Mouse (Mus musculus) hindbrain, embryonic 15.5 days (tissue): ENCODE data around the gene 1700028K03Rik. TPM values are rescaled to one million over a fixed set of nuclear protein-coding genes. Genes with fewer than 3 reads are reported as not detected.
A peak's percentile ranks its signal among the peaks of the same experiment; 100 is the strongest.

ENCODE experiments used
- ATAC-seq: fragments of 200-750 bp; cut with Nextera tagmentation; 2 replicates; pipeline ENCODE4 v1.8.0; 2017; ENCODE audit warnings: low read depth, moderate number of reproducible peaks, moderate TSS enrichment; ENCODE audit not compliant: low FRiP score
- H3K27ac ChIP-seq: fragments of 300-500 bp; sonication (generic); replicated peaks from 2 replicates; pipeline ENCODE4 v1.5.1; 2015; ENCODE audit warnings: mild to moderate bottlenecking, inconsistent platforms
- H3K27me3 ChIP-seq: fragments of 300-500 bp; sonication (generic); 2 replicates; pipeline ENCODE4 v1.6.1; 2015; ENCODE audit warnings: control low read depth, inconsistent platforms
- H3K36me3 ChIP-seq: fragments of 300-500 bp; sonication (generic); 2 replicates; pipeline ENCODE4 v1.6.1; 2015; ENCODE audit warnings: control low read depth, inconsistent platforms
- H3K4me1 ChIP-seq: fragments of 300-500 bp; sonication (generic); replicated peaks from 2 replicates; pipeline ENCODE4 v1.6.1; 2015; ENCODE audit warnings: control low read depth, inconsistent platforms
- H3K4me2 ChIP-seq: fragments of 300-500 bp; sonication (generic); 2 replicates; pipeline ENCODE4 v1.6.1; 2015; ENCODE audit warnings: moderate library complexity, mild to moderate bottlenecking, inconsistent platforms
- H3K4me3 ChIP-seq: fragments of 300-500 bp; sonication (generic); 2 replicates; pipeline ENCODE4 v1.5.1; 2015; ENCODE audit warnings: mild to moderate bottlenecking, inconsistent platforms
- H3K9ac ChIP-seq: fragments of 300-500 bp; sonication (generic); 2 replicates; pipeline ENCODE4 v1.6.1; 2015; ENCODE audit warnings: inconsistent platforms
- H3K9me3 ChIP-seq: fragments of 300-500 bp; sonication (generic); 2 replicates; pipeline ENCODE4 v1.6.1; 2016; ENCODE audit warnings: control low read depth, inconsistent platforms
- WGBS: fragments of 180-500 bp; shearing (Covaris S2); methylation state at CpG from one replicate; pipeline ENCODE4 v1.1.7; 2015; 5-methylcytosine and 5-hydroxymethylcytosine counted together
- polyA plus RNA-seq: library from polyadenylated mRNA; unstranded; fragments of >200 nt; fragmentation: Nextera tagmentation; extraction: Ambion mirVana; gene quantifications from 2 replicates; pipeline ENCODE4 v1.2.1, GENCODE M21; 2015

Gene 1700028K03Rik
- polyA plus RNA-seq, 1 experiment from 2014 or later, result 0.18 TPM

- H3K4me3 ChIP-seq, result no peak overlapping the region
- H3K4me1 ChIP-seq, result no peaks in the 10 kb centered on the region
- H3K36me3 ChIP-seq, result peaks cover 33% of the 10 kb centered on the region
- H3K4me2 ChIP-seq, result no peak overlapping the region
- no peak overlapping the region for H3K9ac ChIP-seq
- no peak for ATAC-seq
- no peak overlapping the region for H3K27ac ChIP-seq
- WGBS, result 62% methylated on average over 2 of the region's 2 CpGs
- H3K9me3 ChIP-seq, result no peaks in the 10 kb centered on the region
- no peaks in the 10 kb centered on the region for H3K27me3 ChIP-seq
Measured at GRCm38 (mm10) chr5:107511326-107511725, 23.2 kb upstream of the 1700028K03Rik start.

GRCm38 (mm10) chr5:107513583-107513982 lies 20.9 kb upstream of the 1700028K03Rik start:
- H3K27me3 ChIP-seq, result no peaks in the 10 kb centered on the region
- peak; percentile 3; the same call in 1 of the 2 replicates for ATAC-seq
- WGBS, result 57% methylated on average over 7 of the region's 7 CpGs
- H3K4me3 ChIP-seq, result no peak overlapping the region
- H3K9me3 ChIP-seq, result no peaks in the 10 kb centered on the region
- peaks cover 16% of the 10 kb centered on the region for H3K36me3 ChIP-seq
- H3K4me1 ChIP-seq, result no peaks in the 10 kb centered on the region
- no peak overlapping the region for H3K4me2 ChIP-seq
- H3K9ac ChIP-seq, result no peak overlapping the region
- no peak overlapping the region for H3K27ac ChIP-seq

- peaks cover 12% of the 10 kb centered on the region for H3K36me3 ChIP-seq
- no peaks in the 10 kb centered on the region for H3K4me1 ChIP-seq
- H3K27ac ChIP-seq, result no peak overlapping the region
- H3K4me3 ChIP-seq, result no peak overlapping the region
- WGBS, result 96% methylated on average over 3 of the region's 3 CpGs
- H3K4me2 ChIP-seq, result no peak overlapping the region
- H3K9me3 ChIP-seq, result no peaks in the 10 kb centered on the region
- ATAC-seq, result no peak
- H3K9ac ChIP-seq, result no peak overlapping the region
- no peaks in the 10 kb centered on the region for H3K27me3 ChIP-seq
Measured at GRCm38 (mm10) chr5:107515453-107515852, 19.1 kb upstream of the 1700028K03Rik start.

GRCm38 (mm10) chr5:107516087-107516486 lies 18.4 kb upstream of the 1700028K03Rik start:
- WGBS, result 95% methylated on average over 1 of the region's 1 CpGs
- Histone ChIP-seq H3K9me3 (no peaks in the 10 kb centered on the region), H3K36me3 (peaks cover 9% of the 10 kb centered on the region), H3K27me3 (no peaks in the 10 kb centered on the region), H3K4me3 (no peak overlapping the region), H3K27ac (no peak overlapping the region), H3K4me1 (no peaks in the 10 kb centered on the region), H3K9ac (no peak overlapping the region), H3K4me2 (no peak overlapping the region)
- no peak for ATAC-seq

GRCm38 (mm10) chr5:107518602-107519001 lies 15.9 kb upstream of the 1700028K03Rik start:
- no peak overlapping the region for H3K4me2 ChIP-seq
- H3K27ac ChIP-seq, result no peak overlapping the region
- no peaks in the 10 kb centered on the region for H3K27me3 ChIP-seq
- H3K36me3 ChIP-seq, result no peaks in the 10 kb centered on the region
- no peak overlapping the region for H3K4me3 ChIP-seq
- H3K9ac ChIP-seq, result no peak overlapping the region
- H3K9me3 ChIP-seq, result no peaks in the 10 kb centered on the region
- H3K4me1 ChIP-seq, result no peaks in the 10 kb centered on the region
- 80% methylated on average over 4 of the region's 4 CpGs for WGBS
- no peak for ATAC-seq

GRCm38 (mm10) chr5:107521386-107521785 lies 13.1 kb upstream of the 1700028K03Rik start:
- no peak for ATAC-seq
- H3K4me2 ChIP-seq, result no peak overlapping the region
- no peaks in the 10 kb centered on the region for H3K27me3 ChIP-seq
- no peaks in the 10 kb centered on the region for H3K4me1 ChIP-seq
- no peak overlapping the region for H3K4me3 ChIP-seq
- H3K9ac ChIP-seq, result no peak overlapping the region
- no peaks in the 10 kb centered on the region for H3K36me3 ChIP-seq
- no peak overlapping the region for H3K27ac ChIP-seq
- no peaks in the 10 kb centered on the region for H3K9me3 ChIP-seq
- 93% methylated on average over 6 of the region's 6 CpGs for WGBS

GRCm38 (mm10) chr5:107521897-107522296 lies 12.6 kb upstream of the 1700028K03Rik start:
- Histone ChIP-seq H3K4me1 (no peaks in the 10 kb centered on the region), H3K4me3 (no peak overlapping the region), H3K27ac (no peak overlapping the region), H3K9me3 (no peaks in the 10 kb centered on the region), H3K36me3 (no peaks in the 10 kb centered on the region), H3K4me2 (no peak overlapping the region), H3K27me3 (no peaks in the 10 kb centered on the region), H3K9ac (no peak overlapping the region)
- 85% methylated on average over 7 of the region's 7 CpGs for WGBS
- ATAC-seq, result no peak

GRCm38 (mm10) chr5:107524281-107524680 lies 10.2 kb upstream of the 1700028K03Rik start:
- Histone ChIP-seq H3K36me3 (no peaks in the 10 kb centered on the region), H3K27ac (no peak overlapping the region), H3K4me2 (no peak overlapping the region), H3K27me3 (no peaks in the 10 kb centered on the region), H3K9ac (no peak overlapping the region), H3K4me3 (no peak overlapping the region), H3K9me3 (no peaks in the 10 kb centered on the region), H3K4me1 (no peaks in the 10 kb centered on the region)
- 82% methylated on average over 10 of the region's 10 CpGs for WGBS
- no peak for ATAC-seq

GRCm38 (mm10) chr5:107528856-107529255 lies 5.7 kb upstream of the 1700028K03Rik start:
- 93% methylated on average over 3 of the region's 3 CpGs for WGBS
- Histone ChIP-seq H3K27me3 (no peaks in the 10 kb centered on the region), H3K4me2 (no peak overlapping the region), H3K9me3 (no peaks in the 10 kb centered on the region), H3K4me3 (no peak overlapping the region), H3K9ac (no peak overlapping the region), H3K27ac (no peak overlapping the region), H3K36me3 (no peaks in the 10 kb centered on the region), H3K4me1 (no peaks in the 10 kb centered on the region)
- no peak for ATAC-seq

GRCm38 (mm10) chr5:107533590-107533989 lies 919 bp upstream of the 1700028K03Rik start:
- H3K4me3 ChIP-seq, result no peak overlapping the region
- no peak overlapping the region for H3K9ac ChIP-seq
- no peaks in the 10 kb centered on the region for H3K36me3 ChIP-seq
- H3K9me3 ChIP-seq, result no peaks in the 10 kb centered on the region
- H3K27ac ChIP-seq, result no peak overlapping the region
- WGBS, result 68% methylated on average over 2 of the region's 2 CpGs
- no peaks in the 10 kb centered on the region for H3K4me1 ChIP-seq
- H3K4me2 ChIP-seq, result no peak overlapping the region
- ATAC-seq, result no peak
- H3K27me3 ChIP-seq, result no peaks in the 10 kb centered on the region

GRCm38 (mm10) chr5:107541696-107542095 lies 7.2 kb downstream of the 1700028K03Rik start:
- ATAC-seq, result no peak
- Histone ChIP-seq H3K36me3 (no peaks in the 10 kb centered on the region), H3K4me3 (no peak overlapping the region), H3K27me3 (no peaks in the 10 kb centered on the region), H3K9ac (no peak overlapping the region), H3K4me2 (no peak overlapping the region), H3K27ac (peak overlapping the region; percentile 16; the same call in 1 of the 2 replicates), H3K9me3 (no peaks in the 10 kb centered on the region), H3K4me1 (no peaks in the 10 kb centered on the region)
- WGBS, result 21% methylated on average over 7 of the region's 7 CpGs

- Histone ChIP-seq H3K36me3 (0 out of 2 replicates have a peak, but pooled peaks cover 12% of the 10 kb centered on the region), H3K9me3 (no peaks in the 10 kb centered on the region), H3K4me2 (no peak overlapping the region), H3K4me1 (no peaks in the 10 kb centered on the region), H3K27ac (no peak overlapping the region), H3K9ac (no peak overlapping the region), H3K4me3 (no peak overlapping the region), H3K27me3 (no peaks in the 10 kb centered on the region)
- no peak for ATAC-seq
- 89% methylated on average over 4 of the region's 4 CpGs for WGBS
Measured at GRCm38 (mm10) chr5:107545927-107546326, 11.4 kb downstream of the 1700028K03Rik start.

- H3K27ac ChIP-seq, result no peak overlapping the region
- no peak for ATAC-seq
- H3K9me3 ChIP-seq, result no peaks in the 10 kb centered on the region
- no peak overlapping the region for H3K4me3 ChIP-seq
- H3K9ac ChIP-seq, result no peak overlapping the region
- 0 out of 2 replicates have a peak, but pooled peaks cover 19% of the 10 kb centered on the region for H3K36me3 ChIP-seq
- H3K4me1 ChIP-seq, result no peaks in the 10 kb centered on the region
- no peak overlapping the region for H3K4me2 ChIP-seq
- H3K27me3 ChIP-seq, result no peaks in the 10 kb centered on the region
- WGBS, result 93% methylated on average over 3 of the region's 3 CpGs
Measured at GRCm38 (mm10) chr5:107547955-107548354, 13.4 kb downstream of the 1700028K03Rik start.
